Mouse (Mus musculus) neutrophil, adult 5-6 weeks (primary cell): ENCODE results near the gene Rnf34. TPM values are rescaled to one million over a fixed set of nuclear protein-coding genes. Genes with fewer than 3 reads are reported as not detected.
A peak's percentile ranks its signal among the peaks of the same experiment; 100 is the strongest.

Experiments used
- ATAC-seq: fragments of 151-379, 151-347 bp; 2 replicates; pipeline ENCODE4 v1.8.0; 2017; ENCODE audit warnings: mild to moderate bottlenecking, moderate TSS enrichment; ENCODE audit not compliant: insufficient number of reproducible peaks, poor library complexity, low FRiP score, severe bottlenecking; ENCODE audit errors: extremely low read depth
- total RNA-seq: library from RNA; stranded (forward); fragments of 200-1000 nt; gene quantifications from 2 replicates; pipeline ENCODE4 v1.2.3, GENCODE M21; 2017

Gene Rnf34
- total RNA-seq, 1 experiment from 2014 or later: 28.2 TPM

DNA sequence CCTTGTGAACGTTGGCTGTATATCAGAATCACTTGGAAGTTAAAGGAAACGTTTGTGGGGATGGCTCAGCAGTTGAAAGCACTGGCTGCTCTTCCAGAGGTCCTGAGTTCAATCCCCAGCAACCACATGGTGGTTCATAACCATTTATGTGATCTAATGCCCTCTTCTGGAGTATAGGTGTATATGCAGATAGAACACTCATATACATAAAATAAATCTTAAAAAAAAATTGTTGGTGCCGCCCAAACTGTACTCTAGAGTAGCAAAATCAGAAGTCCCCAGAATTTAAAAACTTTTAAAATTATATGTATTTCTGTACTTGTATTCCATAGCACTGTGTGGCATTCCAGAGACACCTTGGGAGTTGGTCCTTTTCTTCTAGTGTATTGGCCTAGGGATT, 6.0 kb downstream of the Rnf34 start:
- ATAC-seq: 0 out of 2 replicates have a peak, but pooled peaks have one; percentile 41

DNA sequence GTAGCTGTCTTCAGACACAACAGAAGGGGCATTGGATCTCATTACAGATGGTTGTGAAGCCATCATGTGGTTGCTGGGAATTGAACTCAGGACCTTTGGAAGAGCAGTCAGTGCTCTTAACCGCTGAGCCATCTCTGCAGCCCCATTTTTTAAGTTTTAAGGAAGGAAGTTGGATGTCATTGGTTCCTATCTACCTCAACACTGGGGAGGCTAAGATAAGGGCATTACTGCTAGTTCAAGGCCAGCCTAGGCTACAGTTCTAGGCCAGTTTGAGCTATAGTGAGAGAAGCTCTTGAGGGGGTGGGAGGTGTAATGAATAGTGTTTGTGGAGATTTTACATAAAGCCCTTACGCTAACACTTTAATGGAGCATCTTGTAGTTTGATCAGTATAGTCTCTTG, 13.2 kb downstream of the Rnf34 start:
- ATAC-seq: no peak

GRCm38 (mm10) chr5:122872626-122873025, 22.8 kb downstream of the Rnf34 start:
- no peak for ATAC-seq

DNA sequence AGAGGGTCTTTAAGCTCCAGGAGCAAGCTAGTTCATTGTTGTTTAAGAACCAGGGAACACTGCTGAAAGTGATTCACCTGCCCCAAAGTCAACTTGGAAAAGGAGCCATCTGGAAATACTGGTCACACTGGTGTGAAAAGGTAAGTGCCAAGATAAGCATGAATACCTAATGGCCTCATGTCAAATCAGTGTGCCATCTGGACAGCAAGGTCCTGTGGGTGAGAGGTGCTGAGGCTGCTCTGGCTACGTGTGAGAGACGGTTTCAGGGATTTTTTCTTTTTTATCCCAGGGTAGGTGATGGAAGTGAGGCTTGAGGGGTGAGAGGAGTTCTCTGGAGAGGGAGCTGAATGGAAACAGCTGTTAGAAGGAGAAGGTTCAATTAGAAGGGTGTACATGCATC, 23.7 kb downstream of the Rnf34 start:
- ATAC-seq: no peak

DNA sequence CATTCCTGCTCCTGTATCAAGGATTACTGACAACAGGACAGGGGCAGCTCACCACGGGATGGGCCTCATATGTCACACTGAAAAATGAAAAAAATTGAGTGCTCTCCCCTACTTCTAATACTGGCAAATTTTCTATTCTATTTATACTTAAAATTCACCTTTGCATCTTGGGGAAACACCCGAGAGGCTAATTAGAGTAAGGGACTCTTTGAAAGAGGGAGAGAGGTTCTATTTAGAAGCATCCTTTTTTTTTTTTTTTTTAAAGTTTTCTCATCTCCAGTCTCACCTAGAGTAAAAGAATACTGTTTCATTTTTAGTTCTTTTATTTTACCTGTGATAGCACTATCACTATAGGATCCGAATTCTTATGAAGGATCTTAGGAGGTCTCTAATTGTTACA, 24.5 kb downstream of the Rnf34 start:
- no peak for ATAC-seq

GRCm38 (mm10) chr5:122876671-122877070, 26.8 kb downstream of the Rnf34 start:
- no peak for ATAC-seq

DNA sequence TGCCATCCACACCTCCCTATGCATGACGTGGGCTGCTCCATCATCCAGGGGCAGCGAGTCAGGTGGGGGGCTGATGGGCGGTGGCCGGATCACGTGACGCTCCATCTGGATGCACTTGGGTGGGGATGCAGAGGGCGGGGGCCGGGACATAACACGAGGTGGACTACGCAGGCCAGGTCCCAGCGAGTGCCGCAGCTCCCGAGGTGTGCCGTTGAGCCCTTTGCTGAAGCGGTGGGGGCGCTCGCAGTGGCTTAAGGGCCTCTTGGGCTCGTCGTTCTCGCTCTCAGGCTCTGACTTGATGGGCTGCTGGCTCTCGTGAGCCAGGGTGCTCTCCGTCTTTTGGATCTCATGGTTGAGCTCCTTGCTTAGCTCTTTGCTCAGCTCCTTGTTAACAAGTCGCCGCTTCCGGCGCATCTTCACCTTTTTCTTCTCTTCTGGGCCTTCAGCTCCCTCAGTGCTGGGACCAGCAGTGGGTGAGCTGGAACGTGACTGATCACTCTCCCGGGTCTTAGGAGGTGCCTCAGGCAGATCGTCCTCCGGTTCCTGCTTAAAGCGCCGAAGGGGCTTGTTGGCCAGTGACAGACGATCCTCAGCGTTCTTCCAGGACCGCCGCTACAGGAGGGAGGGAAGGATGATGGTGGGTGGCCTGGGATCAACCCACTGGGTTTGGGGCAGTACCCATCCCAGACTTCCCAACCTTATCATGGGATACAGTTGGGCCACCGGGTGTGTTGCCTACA, 30.6 kb downstream of the Rnf34 start:
- no peak for ATAC-seq

DNA sequence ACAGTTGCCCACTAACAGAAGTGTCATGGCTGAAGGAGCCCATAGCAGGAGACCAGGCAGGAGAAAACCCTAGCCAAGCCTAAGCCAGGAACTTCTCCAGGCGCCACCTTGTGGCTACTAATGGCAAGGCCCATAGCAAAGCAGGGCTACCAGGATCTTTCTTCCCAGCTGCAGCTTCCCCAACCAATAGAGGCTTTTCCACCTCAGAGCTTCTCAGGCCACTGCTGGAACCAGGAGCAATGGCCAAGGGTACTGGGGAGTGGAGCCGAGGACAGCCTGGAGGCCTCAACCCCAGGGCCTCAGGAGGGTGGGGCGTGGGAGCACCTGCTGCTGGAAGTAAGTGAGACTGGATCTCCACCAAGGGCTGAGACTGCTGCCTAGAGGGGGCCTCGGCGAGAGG, 31.5 kb downstream of the Rnf34 start:
- ATAC-seq: peak; percentile 47

- ATAC-seq: no peak
Measured at GRCm38 (mm10) chr5:122882256-122883050, 32.6 kb downstream of the Rnf34 start.

DNA sequence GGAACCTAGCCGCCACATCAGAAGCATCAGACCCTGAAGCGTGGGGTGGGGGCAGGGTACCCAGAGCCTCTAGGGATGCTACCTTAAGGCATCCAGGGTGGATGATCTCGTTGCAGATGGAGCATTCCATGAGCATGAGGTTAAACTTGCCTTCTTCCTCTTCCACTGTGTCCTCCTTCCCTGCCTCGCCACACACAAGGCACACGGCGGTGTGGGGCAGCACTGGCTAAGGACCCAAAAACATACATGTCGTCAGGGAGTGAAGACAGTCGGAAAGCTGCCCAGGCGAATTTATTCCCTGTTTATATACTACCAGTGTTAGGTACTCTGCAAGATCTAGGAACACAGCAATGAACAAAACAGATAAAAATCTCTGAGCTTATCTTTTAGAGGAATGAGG, 33.4 kb downstream of the Rnf34 start:
- no peak for ATAC-seq

DNA sequence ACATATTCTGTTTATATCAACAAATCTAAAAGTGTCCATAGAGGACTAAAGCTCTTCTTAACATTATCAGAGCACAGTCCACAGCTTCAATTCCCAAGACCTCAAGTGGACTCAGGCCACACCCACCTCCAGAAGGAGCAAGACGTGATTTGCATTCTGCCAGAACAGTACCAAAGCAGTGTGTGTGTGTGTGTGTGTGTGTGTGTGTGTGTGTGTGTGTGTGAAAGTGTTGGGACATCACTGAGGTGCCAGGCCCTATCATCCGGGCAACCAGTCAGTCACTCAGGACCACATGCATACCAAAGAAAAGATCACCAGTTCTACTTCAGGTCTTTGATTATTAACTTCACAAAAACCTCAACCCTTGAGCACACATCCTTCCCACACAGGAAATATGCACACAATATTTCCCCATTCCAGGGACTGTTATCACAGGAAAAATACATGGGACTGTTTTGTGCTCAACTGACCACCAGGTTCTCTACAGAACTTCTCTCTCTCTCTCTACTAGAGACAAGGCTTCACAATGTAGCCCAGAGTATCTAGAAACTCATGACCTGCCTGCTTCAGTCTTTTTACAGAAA, 33.9 kb downstream of the Rnf34 start:
- ATAC-seq: no peak

- ATAC-seq: no peak
Measured at GRCm38 (mm10) chr5:122884594-122885348, 34.9 kb downstream of the Rnf34 start.

- no peak for ATAC-seq
Measured at GRCm38 (mm10) chr5:122887033-122887432, 37.2 kb downstream of the Rnf34 start.

DNA sequence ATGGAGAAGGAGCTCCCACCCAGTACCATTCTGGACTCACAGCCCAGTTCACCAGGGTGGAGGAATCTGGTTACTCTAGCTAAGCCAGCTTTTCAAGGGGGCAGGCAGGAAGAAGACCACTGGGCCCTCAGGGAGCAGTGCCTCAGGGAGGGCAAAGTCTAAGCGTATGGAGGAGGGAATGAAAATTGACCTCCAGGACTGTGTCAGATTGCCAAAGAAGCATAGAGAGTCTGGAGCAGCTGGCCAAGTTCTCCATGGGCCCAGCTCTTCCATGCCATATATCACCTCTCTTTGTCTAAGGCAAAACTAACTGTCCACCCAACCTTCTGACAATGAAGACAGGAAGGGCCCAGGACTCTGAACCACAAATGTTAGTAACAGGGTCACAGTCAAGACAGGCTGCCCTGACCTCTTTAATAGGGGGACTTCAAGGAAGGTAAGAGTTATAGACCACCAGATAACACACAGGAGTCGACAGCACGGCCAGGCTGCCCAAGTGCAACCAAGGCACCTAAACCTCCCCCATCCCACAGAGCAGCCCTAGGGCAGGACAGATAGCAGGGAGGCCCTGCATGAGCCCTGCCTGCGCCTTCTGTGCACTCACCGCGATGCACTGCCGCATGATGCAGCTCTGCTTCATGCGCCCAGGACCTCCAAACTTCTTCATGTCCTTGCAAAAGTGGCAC, 38.2 kb downstream of the Rnf34 start:
- ATAC-seq: no peak

GRCm38 (mm10) chr5:122888612-122889214, 38.9 kb downstream of the Rnf34 start:
- ATAC-seq: no peak

DNA sequence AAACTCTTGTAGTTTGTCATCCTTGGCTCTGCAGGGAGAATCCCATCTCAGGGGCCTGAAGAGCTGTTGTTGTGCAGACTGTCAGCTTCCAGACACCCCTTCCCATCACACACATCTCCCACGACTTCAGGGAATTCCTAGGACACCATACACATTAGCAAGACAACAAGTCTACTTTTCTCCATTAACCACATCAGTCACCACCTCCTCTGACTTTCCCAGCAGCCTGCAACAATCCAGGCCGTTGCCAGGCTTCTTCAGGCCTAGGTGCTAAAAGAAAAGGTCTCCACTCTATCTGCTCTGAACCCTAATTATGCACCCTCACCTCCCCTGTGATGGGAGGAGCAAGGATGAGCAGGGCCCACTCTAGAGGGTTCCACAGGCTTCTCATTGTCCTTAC, 40.5 kb downstream of the Rnf34 start:
- no peak for ATAC-seq

DNA sequence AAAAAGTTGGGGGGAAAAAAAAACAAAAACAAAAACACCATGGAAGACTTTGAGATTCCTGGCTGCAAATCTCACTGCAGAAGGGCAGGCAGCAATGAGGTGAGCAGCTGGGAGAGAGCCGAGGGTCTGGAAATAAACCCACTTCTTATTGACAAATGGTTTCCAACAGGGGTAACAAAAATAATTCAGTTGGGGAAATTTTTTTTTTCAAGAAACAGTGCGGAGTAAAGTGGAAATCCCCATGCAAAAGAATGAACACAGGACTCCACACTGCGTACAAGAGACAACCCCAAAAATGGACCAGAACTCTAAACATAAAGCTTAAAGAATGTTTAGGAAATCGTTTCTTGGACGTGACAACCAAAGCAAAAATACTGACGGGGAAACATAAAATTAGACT, 43.4 kb downstream of the Rnf34 start:
- no peak for ATAC-seq

GRCm38 (mm10) chr5:122894007-122894637, 44.3 kb downstream of the Rnf34 start:
- peak; percentile 70; the same call in 1 of the 2 replicates for ATAC-seq
